Mouse (Mus musculus): ENCODE measurements around the gene Lrrc4c. TPM values are rescaled to one million over a fixed set of nuclear protein-coding genes. Genes with fewer than 3 reads are reported as not detected.

The Lrrc4c gene
- polyA plus RNA-seq, 1 experiment: 56.6 TPM

GRCm38 (mm10) chr2:97413066-97413465 lies 1095.1 kb downstream of the Lrrc4c start:
- H3K27ac ChIP-seq (ENCODE audit: insufficient read depth, low read length): no peak overlapping the region
- no peak overlapping the region for H3K4me3 ChIP-seq (ENCODE audit: insufficient read depth, low read length)
- TF ChIP-seq CTCF (IDR thresholded peaks at IDR 0.05; ENCODE audit: extremely low read depth, insufficient read depth, low read length) (no peak), POLR2A (IDR thresholded peaks at IDR 0.05; ENCODE audit: extremely low read depth, insufficient read depth, low read length) (no peak)

GRCm38 (mm10) chr2:97414416-97415362 lies 1096.7 kb downstream of the Lrrc4c start:
- TF ChIP-seq CTCF (IDR thresholded peaks at IDR 0.05; ENCODE audit: extremely low read depth, insufficient read depth, low read length) (no peak), POLR2A (IDR thresholded peaks at IDR 0.05; ENCODE audit: extremely low read depth, insufficient read depth, low read length) (no peak)
- peaks cover 3% of the 10 kb centered on the region; the same call in 1 of the 2 replicates for H3K4me1 ChIP-seq (ENCODE audit: control insufficient read depth, insufficient read depth, low read length)
- H3K4me3 ChIP-seq (ENCODE audit: insufficient read depth, low read length): no peak overlapping the region
- no peak overlapping the region for H3K27ac ChIP-seq (ENCODE audit: insufficient read depth, low read length)

More at GRCm38 (mm10) chr2:97413066-97413465, 1095.1 kb downstream of the Lrrc4c start:
- H3K4me1 ChIP-seq (ENCODE audit: control insufficient read depth, insufficient read depth, low read length): peaks cover 3% of the 10 kb centered on the region; the same call in 1 of the 2 replicates

- TF ChIP-seq CTCF (IDR thresholded peaks at IDR 0.05; ENCODE audit: extremely low read depth, insufficient read depth, low read length) (no peak), POLR2A (IDR thresholded peaks at IDR 0.05; ENCODE audit: extremely low read depth, insufficient read depth, low read length) (no peak)
- Histone ChIP-seq H3K27ac (ENCODE audit: insufficient read depth, low read length) (no peak overlapping the region), H3K4me3 (ENCODE audit: insufficient read depth, low read length) (no peak overlapping the region), H3K4me1 (ENCODE audit: control insufficient read depth, insufficient read depth, low read length) (no peaks in the 10 kb centered on the region)
Observed at GRCm38 (mm10) chr2:97434140-97434539, 1116.2 kb downstream of the Lrrc4c start.

DNA sequence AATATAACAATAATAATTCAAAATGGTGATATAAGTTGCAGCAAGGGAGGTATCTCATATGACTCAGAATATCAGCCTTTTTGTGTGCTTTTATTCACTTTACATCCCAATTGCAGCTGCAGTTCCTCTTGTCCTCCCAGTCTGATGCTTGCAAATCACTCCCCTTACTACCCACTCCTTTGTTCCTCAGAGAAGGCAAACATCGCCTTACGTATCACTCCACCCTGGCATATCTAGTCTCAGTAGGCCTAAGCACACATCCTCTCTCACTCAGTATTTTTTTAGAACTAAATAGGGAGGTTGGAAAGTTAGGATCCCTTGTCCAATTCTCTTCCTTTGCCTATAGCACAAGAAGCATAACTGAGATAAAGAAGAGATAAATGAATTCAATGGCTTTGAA lies 1117.6 kb downstream of the Lrrc4c start:
- Histone ChIP-seq H3K4me3 (ENCODE audit: insufficient read depth, low read length) (no peak overlapping the region), H3K4me1 (ENCODE audit: control insufficient read depth, insufficient read depth, low read length) (no peaks in the 10 kb centered on the region), H3K27ac (ENCODE audit: insufficient read depth, low read length) (no peak overlapping the region)
- TF ChIP-seq POLR2A (IDR thresholded peaks at IDR 0.05; ENCODE audit: extremely low read depth, insufficient read depth, low read length): no peak
- TF ChIP-seq CTCF (IDR thresholded peaks at IDR 0.05; ENCODE audit: extremely low read depth, insufficient read depth, low read length): no peak

GRCm38 (mm10) chr2:97437767-97438166 lies 1119.8 kb downstream of the Lrrc4c start:
- Histone ChIP-seq H3K27ac (ENCODE audit: insufficient read depth, low read length) (no peak overlapping the region), H3K4me3 (ENCODE audit: insufficient read depth, low read length) (no peak overlapping the region)
- TF ChIP-seq CTCF (IDR thresholded peaks at IDR 0.05; ENCODE audit: extremely low read depth, insufficient read depth, low read length) (no peak), POLR2A (IDR thresholded peaks at IDR 0.05; ENCODE audit: extremely low read depth, insufficient read depth, low read length) (no peak)

GRCm38 (mm10) chr2:97463573-97463972 lies 1145.6 kb downstream of the Lrrc4c start:
- no peaks in the 10 kb centered on the region for H3K4me1 ChIP-seq (ENCODE audit: control insufficient read depth, insufficient read depth, low read length)
- H3K27ac ChIP-seq (ENCODE audit: insufficient read depth, low read length): no peak overlapping the region
- TF ChIP-seq POLR2A (IDR thresholded peaks at IDR 0.05; ENCODE audit: extremely low read depth, insufficient read depth, low read length) (no peak), CTCF (IDR thresholded peaks at IDR 0.05; ENCODE audit: extremely low read depth, insufficient read depth, low read length) (no peak)
- H3K4me3 ChIP-seq (ENCODE audit: insufficient read depth, low read length): no peak overlapping the region

More at GRCm38 (mm10) chr2:97437767-97438166, 1119.8 kb downstream of the Lrrc4c start:
- no peaks in the 10 kb centered on the region for H3K4me1 ChIP-seq (ENCODE audit: control insufficient read depth, insufficient read depth, low read length)

GRCm38 (mm10) chr2:97466243-97466793 lies 1148.3 kb downstream of the Lrrc4c start:
- H3K4me3 ChIP-seq (ENCODE audit: insufficient read depth, low read length): peak overlapping the region; percentile 87
- peak overlapping the region; percentile 77 for H3K27ac ChIP-seq (ENCODE audit: insufficient read depth, low read length)
- TF ChIP-seq POLR2A (IDR thresholded peaks at IDR 0.05; ENCODE audit: extremely low read depth, insufficient read depth, low read length): peak; percentile 92
- TF ChIP-seq CTCF (IDR thresholded peaks at IDR 0.05; ENCODE audit: extremely low read depth, insufficient read depth, low read length): peak; percentile 95
- no peaks in the 10 kb centered on the region for H3K4me1 ChIP-seq (ENCODE audit: control insufficient read depth, insufficient read depth, low read length)

DNA sequence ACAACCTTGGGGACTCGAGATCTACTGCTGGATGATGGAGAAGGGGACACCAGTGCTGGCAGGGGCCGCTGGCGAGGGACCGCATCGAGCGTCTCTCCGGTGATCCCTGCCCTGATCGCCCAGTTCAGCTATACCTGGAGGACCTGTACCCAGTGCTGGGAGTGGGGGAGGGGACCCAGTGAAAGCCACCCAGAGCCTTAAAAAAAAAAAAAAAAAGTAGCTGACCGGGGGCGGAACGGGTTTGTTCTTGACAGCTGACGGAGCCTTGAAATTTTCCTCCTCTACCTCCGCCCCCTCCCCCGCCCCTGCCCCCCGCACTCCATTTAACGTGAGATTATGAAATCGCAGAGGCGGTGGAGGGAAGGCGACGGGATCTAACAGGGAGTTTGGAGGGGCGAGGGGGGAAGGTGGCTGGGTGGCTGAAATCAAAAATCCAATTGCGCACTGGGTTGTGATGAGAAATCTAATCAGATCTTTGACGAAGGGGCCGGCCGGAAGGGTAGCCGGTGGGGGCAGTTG lies 1149.1 kb downstream of the Lrrc4c start:
- no peak for TF ChIP-seq CTCF (IDR thresholded peaks at IDR 0.05; ENCODE audit: extremely low read depth, insufficient read depth, low read length)
- TF ChIP-seq POLR2A (IDR thresholded peaks at IDR 0.05; ENCODE audit: extremely low read depth, insufficient read depth, low read length): no peak; the same call in 1 of the 2 replicates
- Histone ChIP-seq H3K4me3 (ENCODE audit: insufficient read depth, low read length) (peak overlapping the region; percentile 87), H3K27ac (ENCODE audit: insufficient read depth, low read length) (peak overlapping the region; percentile 91)

DNA sequence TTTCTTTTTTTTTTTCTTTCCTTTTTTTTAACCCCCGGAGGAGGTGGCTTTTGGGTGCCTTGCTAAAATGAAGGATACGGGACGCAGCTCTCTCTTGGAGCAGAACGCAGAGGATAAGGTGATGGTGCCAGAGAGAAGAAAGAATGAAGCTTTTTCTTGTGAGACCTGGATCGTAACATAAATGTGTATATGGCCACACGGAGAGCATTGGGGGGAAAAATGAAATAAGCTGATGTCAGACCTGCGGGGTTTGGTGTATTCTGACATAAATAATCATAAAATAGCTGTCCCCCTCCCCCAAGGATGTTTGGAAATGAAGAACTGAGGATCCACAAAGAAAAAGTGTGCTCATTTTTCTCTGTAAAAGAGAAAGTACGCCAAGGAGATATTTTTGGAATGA lies 1149.7 kb downstream of the Lrrc4c start:
- no peak for TF ChIP-seq CTCF (IDR thresholded peaks at IDR 0.05; ENCODE audit: extremely low read depth, insufficient read depth, low read length)
- TF ChIP-seq POLR2A (IDR thresholded peaks at IDR 0.05; ENCODE audit: extremely low read depth, insufficient read depth, low read length): no peak
- peak overlapping the region; percentile 91 for H3K27ac ChIP-seq (ENCODE audit: insufficient read depth, low read length)
- H3K4me1 ChIP-seq (ENCODE audit: control insufficient read depth, insufficient read depth, low read length): no peaks in the 10 kb centered on the region
- peak overlapping the region; percentile 87 for H3K4me3 ChIP-seq (ENCODE audit: insufficient read depth, low read length)

More for the DNA sequence above, 1149.1 kb downstream of the Lrrc4c start:
- no peaks in the 10 kb centered on the region for H3K4me1 ChIP-seq (ENCODE audit: control insufficient read depth, insufficient read depth, low read length)
